Mouse (Mus musculus): ENCODE measurements at regions not wholly inside any gene's neighbourhood (a gene's known extent, or its start where the extent isn't known, plus 50 kb on each side); places are given as distances from the start of the nearest gene placed in this dataset.
A peak's percentile ranks its signal among the peaks of the same experiment; 100 is the strongest.
"Not testable (repeated sequence)": the region's sequence is repeated elsewhere in the genome, so short reads cannot be mapped to it uniquely, and the experiment has no call there.

- H3K4me2 ChIP-seq = no peak overlapping the region
- no peak overlapping the region for H3K4me3 ChIP-seq (replicated peaks)
- no peaks in the 10 kb centered on the region for H3K36me3 ChIP-seq
- WGBS = 64% methylated on average over 2 of the region's 2 CpGs
- H3K27me3 ChIP-seq (replicated peaks) = no peaks in the 10 kb centered on the region
- H3K9ac ChIP-seq (replicated peaks) = no peak overlapping the region
- no peak overlapping the region for H3K27ac ChIP-seq (replicated peaks)
- ATAC-seq (ENCODE audit: low FRiP score) = no peak
- no peaks in the 10 kb centered on the region for H3K9me3 ChIP-seq (replicated peaks)
- H3K4me1 ChIP-seq = no peaks in the 10 kb centered on the region
These were observed 418.4 kb upstream of the Arrdc4 start for GRCm38 (mm10) chr7:69167456-69167855.

DNA sequence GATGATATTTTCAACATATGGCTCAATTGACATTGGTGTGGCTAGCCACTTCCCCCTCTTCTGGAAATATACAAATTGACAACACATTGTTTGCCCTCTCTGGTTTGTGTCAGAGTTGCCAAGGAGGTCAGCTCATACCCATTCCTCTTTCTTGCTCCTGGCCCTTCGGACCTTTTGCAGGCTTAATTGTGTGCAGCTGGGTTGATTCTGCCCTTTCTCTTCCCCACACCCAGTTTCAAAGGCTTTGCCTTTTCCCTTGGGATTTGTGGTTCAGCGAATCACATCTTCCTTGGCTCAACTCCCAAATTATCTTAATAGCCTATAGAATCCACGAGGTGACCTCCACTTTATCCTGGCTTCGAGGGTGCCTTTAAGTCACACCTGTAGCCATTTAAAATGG is 412.9 kb upstream of the Arrdc4 start:
- no peak for ATAC-seq (ENCODE audit: low FRiP score)
- no peak overlapping the region for H3K27ac ChIP-seq (replicated peaks)
- H3K27me3 ChIP-seq (replicated peaks) = no peaks in the 10 kb centered on the region
- H3K4me3 ChIP-seq (replicated peaks) = no peak overlapping the region
- H3K9me3 ChIP-seq (replicated peaks) = no peaks in the 10 kb centered on the region
- no peak overlapping the region for H3K9ac ChIP-seq (replicated peaks)
- no peaks in the 10 kb centered on the region for H3K36me3 ChIP-seq
- no peaks in the 10 kb centered on the region for H3K4me1 ChIP-seq
- 77% methylated on average over 4 of the region's 4 CpGs for WGBS
- no peak overlapping the region for H3K4me2 ChIP-seq

DNA sequence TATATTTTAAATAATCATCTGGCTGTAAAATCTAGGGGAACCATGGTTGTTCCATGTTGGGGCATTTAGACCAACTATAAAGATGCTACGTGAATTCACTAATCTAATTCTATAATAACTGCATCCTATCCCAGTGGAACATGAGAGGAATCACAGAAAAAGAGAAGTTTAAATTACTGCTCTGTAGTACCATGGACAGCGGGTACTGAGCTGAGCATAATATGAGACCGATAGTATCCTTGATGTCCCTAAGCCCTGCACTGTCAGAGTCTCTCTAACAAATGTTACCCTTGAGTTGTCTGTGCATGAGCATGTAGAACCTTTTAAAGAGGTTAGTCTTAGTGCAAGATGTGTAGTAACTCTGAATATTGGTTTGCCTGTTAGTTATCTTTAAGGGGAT is 393.3 kb upstream of the Arrdc4 start:
- Histone ChIP-seq H3K9ac (replicated peaks) (no peak overlapping the region), H3K9me3 (replicated peaks) (no peaks in the 10 kb centered on the region), H3K4me1 (no peaks in the 10 kb centered on the region), H3K4me2 (no peak overlapping the region), H3K27me3 (replicated peaks) (no peaks in the 10 kb centered on the region), H3K4me3 (replicated peaks) (no peak overlapping the region), H3K36me3 (no peaks in the 10 kb centered on the region), H3K27ac (replicated peaks) (no peak overlapping the region)
- no peak for ATAC-seq (ENCODE audit: low FRiP score)
- 87% methylated on average over 3 of the region's 3 CpGs for WGBS

DNA sequence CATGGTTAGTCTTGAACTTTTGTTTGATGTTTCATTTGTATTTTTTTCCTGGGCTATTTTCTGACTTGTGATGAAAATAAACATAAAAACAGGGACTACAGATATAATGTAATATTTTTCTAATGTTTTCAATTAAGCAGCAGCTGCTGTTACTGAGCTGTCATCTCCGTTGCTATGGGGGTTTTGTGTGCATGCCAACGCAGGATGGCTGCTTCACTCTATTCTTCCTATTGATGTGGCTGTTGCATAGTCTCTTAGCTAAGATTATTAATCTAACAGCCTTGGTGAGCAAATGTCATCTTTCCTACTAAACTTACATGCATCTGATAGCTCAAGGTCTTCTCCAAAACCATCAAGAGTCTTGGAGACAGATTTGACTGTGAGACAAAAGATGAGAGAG is 384.4 kb upstream of the Arrdc4 start:
- ATAC-seq (ENCODE audit: low FRiP score) = no peak
- H3K36me3 ChIP-seq = no peaks in the 10 kb centered on the region
- no peak overlapping the region for H3K4me3 ChIP-seq (replicated peaks)
- H3K27ac ChIP-seq (replicated peaks) = no peak overlapping the region
- H3K27me3 ChIP-seq (replicated peaks) = no peaks in the 10 kb centered on the region
- WGBS = 80% methylated on average over 2 of the region's 2 CpGs
- H3K4me2 ChIP-seq = no peak overlapping the region
- no peaks in the 10 kb centered on the region for H3K9me3 ChIP-seq (replicated peaks)
- H3K4me1 ChIP-seq = no peaks in the 10 kb centered on the region
- H3K9ac ChIP-seq (replicated peaks) = no peak overlapping the region

GRCm38 (mm10) chr7:69101770-69102169 is 352.7 kb upstream of the Arrdc4 start:
- H3K4me1 ChIP-seq; H3K9ac ChIP-seq (replicated peaks); H3K4me3 ChIP-seq (replicated peaks); ATAC-seq (ENCODE audit: low FRiP score); H3K36me3 ChIP-seq; H3K9me3 ChIP-seq (replicated peaks); H3K27ac ChIP-seq (replicated peaks); H3K4me2 ChIP-seq; H3K27me3 ChIP-seq (replicated peaks): not testable (repeated sequence)
- 94% methylated on average over 2 of the region's 4 CpGs for WGBS

DNA sequence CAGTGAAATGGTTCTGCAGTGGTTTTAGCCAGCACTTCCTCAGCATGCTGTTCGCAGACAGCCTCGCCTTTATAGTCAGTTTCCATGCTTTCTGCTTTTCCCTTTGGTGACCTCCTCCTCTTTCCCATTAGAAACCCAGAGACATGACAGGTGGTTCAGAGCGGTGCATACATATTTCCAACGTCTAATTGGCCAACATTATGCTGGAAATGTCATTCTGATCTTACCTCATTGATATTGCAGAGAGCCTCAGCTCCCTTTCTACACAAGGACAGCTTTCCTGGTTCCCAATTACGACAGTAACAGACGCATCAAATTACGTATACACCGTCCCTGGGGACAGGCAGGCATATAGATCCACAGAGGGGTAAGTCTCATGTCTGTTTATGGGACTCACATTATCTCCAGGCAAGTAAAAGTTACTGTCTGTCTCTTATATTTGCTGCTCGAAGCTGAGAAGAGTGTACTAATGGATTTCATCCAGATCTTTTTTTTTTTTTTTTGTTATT is 348.6 kb upstream of the Arrdc4 start:
- WGBS = 34% methylated on average over 9 of the region's 9 CpGs
- peaks cover 9% of the 10 kb centered on the region; the same call in 1 of the 2 replicates for H3K4me1 ChIP-seq
- no peaks in the 10 kb centered on the region for H3K36me3 ChIP-seq
- ATAC-seq (ENCODE audit: low FRiP score) = no peak
- H3K4me3 ChIP-seq (replicated peaks) = no peak overlapping the region
- no peaks in the 10 kb centered on the region for H3K27me3 ChIP-seq (replicated peaks)
- H3K9ac ChIP-seq (replicated peaks) = no peak overlapping the region
- no peaks in the 10 kb centered on the region for H3K9me3 ChIP-seq (replicated peaks)
- no peak overlapping the region for H3K27ac ChIP-seq (replicated peaks)
- no peak overlapping the region for H3K4me2 ChIP-seq

GRCm38 (mm10) chr7:69074780-69075179 is 325.7 kb upstream of the Arrdc4 start:
- 91% methylated on average over 7 of the region's 7 CpGs for WGBS
- ATAC-seq (ENCODE audit: low FRiP score) = no peak
- H3K9ac ChIP-seq (replicated peaks) = no peak overlapping the region

DNA sequence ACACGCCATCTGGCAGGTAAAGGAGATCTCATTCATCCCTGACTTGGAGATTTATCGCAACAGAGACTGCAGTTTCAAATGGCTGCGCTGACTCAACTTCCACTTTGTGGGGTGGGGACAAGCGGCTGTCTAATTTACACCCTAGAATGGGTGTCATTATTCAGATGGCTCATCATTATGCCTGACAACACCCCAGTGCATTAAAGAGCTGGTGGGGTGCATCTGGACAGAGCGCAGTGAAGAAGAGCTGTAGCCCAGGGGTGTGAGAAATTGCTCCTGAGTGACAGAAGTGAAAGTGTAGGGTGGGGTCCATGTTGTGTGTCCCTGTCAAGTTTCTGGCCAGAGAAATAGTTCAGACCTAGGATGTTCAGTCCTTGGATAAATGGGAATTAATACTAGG is 314.0 kb upstream of the Arrdc4 start:
- no peaks in the 10 kb centered on the region for H3K9me3 ChIP-seq (replicated peaks)
- no peak overlapping the region for H3K4me2 ChIP-seq
- no peak overlapping the region for H3K9ac ChIP-seq (replicated peaks)
- peaks cover 18% of the 10 kb centered on the region for H3K4me1 ChIP-seq
- H3K4me3 ChIP-seq (replicated peaks) = no peak overlapping the region
- WGBS = 53% methylated on average over 5 of the region's 5 CpGs
- ATAC-seq (ENCODE audit: low FRiP score) = no peak
- no peaks in the 10 kb centered on the region for H3K27me3 ChIP-seq (replicated peaks)
- no peaks in the 10 kb centered on the region for H3K36me3 ChIP-seq
- H3K27ac ChIP-seq (replicated peaks) = no peak overlapping the region

More at GRCm38 (mm10) chr7:69074780-69075179, 325.7 kb upstream of the Arrdc4 start:
- Histone ChIP-seq H3K36me3 (no peaks in the 10 kb centered on the region), H3K27me3 (replicated peaks) (no peaks in the 10 kb centered on the region), H3K27ac (replicated peaks) (no peak overlapping the region), H3K4me1 (no peaks in the 10 kb centered on the region), H3K4me2 (no peak overlapping the region), H3K9me3 (replicated peaks) (no peaks in the 10 kb centered on the region), H3K4me3 (replicated peaks) (no peak overlapping the region)

DNA sequence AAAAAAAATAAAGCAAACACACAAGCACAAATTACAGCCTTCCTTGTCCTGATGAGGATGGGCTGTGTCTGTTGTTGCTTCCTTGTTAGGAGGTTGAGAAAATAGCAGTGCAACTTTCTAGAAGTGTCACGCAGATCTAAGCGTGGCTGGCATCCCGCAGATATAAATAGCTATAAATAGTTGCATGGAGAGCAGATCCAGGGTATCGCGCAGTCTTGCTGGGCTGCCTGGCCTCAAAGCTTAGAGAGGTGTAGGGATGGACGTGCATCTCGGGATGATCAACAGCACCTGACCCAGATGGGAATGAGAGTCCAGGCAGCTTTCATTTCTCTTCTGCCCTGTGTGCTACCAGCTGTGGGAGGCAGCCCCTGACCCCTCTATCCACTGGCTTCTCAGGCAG is 313.5 kb upstream of the Arrdc4 start:
- Histone ChIP-seq H3K9me3 (replicated peaks) (no peaks in the 10 kb centered on the region), H3K4me1 (peaks cover 18% of the 10 kb centered on the region), H3K27ac (replicated peaks) (no peak overlapping the region), H3K4me2 (no peak overlapping the region; the same call in 1 of the 2 replicates), H3K27me3 (replicated peaks) (no peaks in the 10 kb centered on the region), H3K9ac (replicated peaks) (no peak overlapping the region), H3K36me3 (no peaks in the 10 kb centered on the region), H3K4me3 (replicated peaks) (no peak overlapping the region)
- ATAC-seq (ENCODE audit: low FRiP score) = peak; percentile 41; the same call in 1 of the 2 replicates
- 65% methylated on average over 7 of the region's 7 CpGs for WGBS

DNA sequence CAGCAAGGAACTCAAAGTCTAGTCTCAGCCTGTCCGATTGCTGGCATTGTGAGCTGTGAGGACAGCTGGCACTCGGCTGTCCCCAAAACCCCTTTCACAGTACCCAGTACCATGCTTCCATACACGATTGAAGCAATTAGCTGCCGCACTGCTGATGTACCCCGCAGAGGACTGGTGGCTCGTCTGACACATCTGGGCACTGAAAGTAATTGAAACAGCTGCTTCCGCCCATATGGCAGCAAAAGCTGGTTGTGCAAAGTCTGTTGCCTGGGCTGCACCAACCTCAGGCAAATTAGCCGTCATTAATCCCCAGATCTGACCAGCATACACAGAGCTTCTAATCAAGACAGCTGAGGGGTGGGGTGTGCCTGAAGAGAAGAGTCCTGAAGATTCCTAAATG is 313.1 kb upstream of the Arrdc4 start:
- peak overlapping the region; percentile 12; the same call in 1 of the 2 replicates for H3K4me2 ChIP-seq
- H3K4me1 ChIP-seq = peaks cover 18% of the 10 kb centered on the region
- H3K9me3 ChIP-seq (replicated peaks) = no peaks in the 10 kb centered on the region
- H3K4me3 ChIP-seq (replicated peaks) = no peak overlapping the region
- no peak overlapping the region for H3K27ac ChIP-seq (replicated peaks)
- 19% methylated on average over 8 of the region's 8 CpGs for WGBS
- H3K9ac ChIP-seq (replicated peaks) = no peak overlapping the region
- ATAC-seq (ENCODE audit: low FRiP score) = peak; percentile 88
- H3K27me3 ChIP-seq (replicated peaks) = no peaks in the 10 kb centered on the region
- H3K36me3 ChIP-seq = no peaks in the 10 kb centered on the region

DNA sequence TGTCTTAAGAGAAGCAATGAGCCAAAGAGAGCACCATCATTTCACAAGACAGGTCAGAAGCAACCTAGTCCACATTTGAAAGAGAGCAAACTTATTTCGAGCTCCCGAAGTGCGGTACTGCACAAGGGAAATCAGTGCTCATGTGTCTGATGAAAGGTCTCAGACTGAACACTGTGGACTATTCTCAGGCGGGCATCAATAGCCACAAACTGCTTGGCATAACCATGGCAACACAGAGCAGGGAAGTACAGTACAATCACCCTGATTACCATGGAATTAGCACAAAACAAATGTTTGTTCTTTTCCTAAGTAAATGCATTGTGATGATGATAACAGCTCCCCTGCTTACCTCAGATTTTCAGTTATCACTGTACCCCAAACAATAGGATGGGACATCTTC is 312.2 kb upstream of the Arrdc4 start:
- Histone ChIP-seq H3K27me3 (replicated peaks) (no peaks in the 10 kb centered on the region), H3K4me1 (peaks cover 18% of the 10 kb centered on the region), H3K9me3 (replicated peaks) (no peaks in the 10 kb centered on the region), H3K36me3 (no peaks in the 10 kb centered on the region), H3K4me3 (replicated peaks) (no peak overlapping the region), H3K27ac (replicated peaks) (no peak overlapping the region), H3K4me2 (no peak overlapping the region), H3K9ac (replicated peaks) (no peak overlapping the region)
- 54% methylated on average over 4 of the region's 4 CpGs for WGBS
- ATAC-seq (ENCODE audit: low FRiP score) = no peak

DNA sequence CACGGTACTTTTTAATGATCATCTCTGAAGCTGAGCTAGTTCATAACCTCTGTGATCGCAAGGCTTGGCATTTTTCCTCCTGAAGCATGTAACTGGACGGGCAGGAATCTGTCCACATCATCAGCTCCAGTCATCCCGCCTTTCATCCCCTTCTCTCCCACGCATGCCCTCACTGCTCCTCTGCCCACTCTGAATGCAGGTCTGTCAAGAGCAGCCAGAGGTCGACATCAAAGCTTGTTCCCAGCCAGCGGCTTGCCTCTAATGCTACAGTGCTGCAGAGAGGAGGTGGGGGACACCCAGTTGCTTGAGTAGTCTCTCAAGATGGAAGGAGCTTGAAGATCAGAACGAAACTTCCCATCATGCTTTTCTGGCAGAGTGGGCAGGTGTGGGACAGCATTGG is 267.5 kb upstream of the Arrdc4 start:
- Histone ChIP-seq H3K4me1 (no peaks in the 10 kb centered on the region), H3K4me3 (replicated peaks) (no peak overlapping the region), H3K36me3 (no peaks in the 10 kb centered on the region), H3K27ac (replicated peaks) (no peak overlapping the region), H3K9ac (replicated peaks) (no peak overlapping the region), H3K27me3 (replicated peaks) (no peaks in the 10 kb centered on the region), H3K4me2 (no peak overlapping the region), H3K9me3 (replicated peaks) (no peaks in the 10 kb centered on the region)
- ATAC-seq (ENCODE audit: low FRiP score) = no peak
- 67% methylated on average over 8 of the region's 8 CpGs for WGBS

DNA sequence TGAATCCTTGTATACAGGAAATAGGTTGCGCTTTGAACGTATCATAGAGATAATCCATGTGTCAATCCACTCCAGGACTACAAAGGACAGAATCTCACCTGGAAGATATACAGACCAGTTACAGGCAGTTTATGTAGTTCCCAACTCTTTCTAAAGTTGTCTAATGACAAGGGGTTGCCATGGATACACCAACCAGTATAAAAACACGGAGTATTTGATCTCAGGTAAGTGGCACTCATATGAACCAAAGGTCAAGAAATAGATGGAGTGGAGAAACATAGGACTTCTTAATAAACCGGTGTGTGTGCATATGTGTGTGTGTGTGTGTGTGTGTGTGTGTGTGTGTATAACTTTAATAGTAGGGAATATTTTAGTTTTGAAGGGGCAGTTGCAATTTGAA is 266.0 kb upstream of the Arrdc4 start:
- Histone ChIP-seq H3K27ac (replicated peaks) (no peak overlapping the region), H3K9ac (replicated peaks) (no peak overlapping the region), H3K4me2 (no peak overlapping the region), H3K27me3 (replicated peaks) (no peaks in the 10 kb centered on the region), H3K36me3 (no peaks in the 10 kb centered on the region), H3K4me3 (replicated peaks) (no peak overlapping the region), H3K4me1 (no peaks in the 10 kb centered on the region), H3K9me3 (replicated peaks) (no peaks in the 10 kb centered on the region)
- 89% methylated on average over 4 of the region's 4 CpGs for WGBS
- ATAC-seq (ENCODE audit: low FRiP score) = no peak

Measured in neural tube, embryonic 15.5 days (tissue).